Mouse (Mus musculus) frontal cortex, postnatal 10 days (tissue): Measurements from ENCODE around the gene Esp16.
"Not testable (repeated sequence)": the region's sequence is repeated elsewhere in the genome, so short reads cannot be mapped to it uniquely, and the experiment has no call there.

Experiments
- DNase-seq, 2 experiments: peaks; one replicate each; pipeline ENCODE4 v3.0.0; 2022; ENCODE audit warnings: low spot score in 2 of 2, mixed read lengths in 1 of 2

Gene Esp16

DNA sequence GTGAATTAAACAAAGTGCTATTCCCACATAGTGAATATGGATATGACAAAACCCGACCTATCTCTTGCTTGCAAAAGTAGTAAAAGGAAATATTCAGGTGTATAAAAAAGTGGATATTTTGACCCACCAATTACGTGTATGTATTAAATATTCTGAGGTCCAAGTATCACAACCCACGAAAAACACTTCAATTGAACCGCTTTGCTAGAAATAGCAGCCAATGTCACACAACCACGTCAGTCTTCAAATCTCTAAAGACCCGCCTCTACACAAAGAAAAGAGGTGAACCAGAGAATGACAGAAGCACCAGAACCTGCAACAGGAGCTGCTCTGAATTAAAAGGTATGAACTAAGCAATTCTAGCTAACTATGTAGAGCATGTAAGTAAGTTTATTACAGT lies at the start of gene Esp16:
Gene Esp16 (plus strand): TSS at position 301 of the 400 bp plus-strand sequence.
- not testable (repeated sequence) for DNase-seq

DNA sequence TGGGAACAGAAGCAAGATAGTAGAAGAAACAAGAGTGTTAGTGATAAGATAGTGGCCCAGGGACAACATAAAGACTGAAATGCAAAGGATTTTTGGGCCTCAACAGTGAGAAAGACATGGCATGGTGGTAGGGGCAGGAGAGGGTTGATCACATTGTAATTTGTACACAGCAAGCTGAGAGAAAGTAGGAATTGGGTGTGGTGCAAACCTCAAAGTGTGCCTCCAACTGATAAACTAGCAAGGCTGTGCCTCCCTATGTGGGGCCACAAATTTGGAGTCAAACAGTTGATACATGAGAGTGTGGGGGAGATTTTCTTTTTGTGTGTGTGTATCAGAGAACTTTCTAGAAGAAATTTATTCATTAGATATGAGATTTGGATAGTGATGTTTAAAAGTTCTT lies 37.9 kb upstream of the Esp16 start:
- DNase-seq: not testable (repeated sequence)
